8 mouse cellular contexts compared by ENCODE assay signal in genomic region chr2:178264389-178264788, GRCm38 (mm10).
DNase-seq lines count a peak whose midpoint lies in the region; ATAC-seq lines count a peak whose summit lies in the region.

No protein-coding gene starts in this region.

- peak; percentile 77 for DNase-seq in adrenal gland, adult 2 months
- DNase-seq in cerebellum, postnatal 4 days (ENCODE audit: low spot score in 2 of 2) = peak; percentile 92 to 94
- peak; percentile 31 to 36 for DNase-seq in gastrocnemius, adult 8-10 months (ENCODE audit: low spot score in 2 of 2)
- DNase-seq in layer of hippocampus, postnatal 25 days (ENCODE audit: extremely low spot score in 1 of 2, low spot score in 1 of 2) = peak; percentile 94 to 99
- DNase-seq in lung, postnatal 10 days = peak; percentile 77
- peak; percentile 91 for DNase-seq in right cerebral cortex, adult 18-20 months
- peak; percentile 46 for DNase-seq in yolk sac, embryonic 10.5 days (ENCODE audit: low spot score)

- H3K27ac ChIP-seq in hindbrain, embryonic 16.5 days (ENCODE audit: low read depth, low read length) = no peak overlapping the region

- ATAC-seq in hindbrain, embryonic 16.5 days = peak; percentile 82

- H3K4me1 ChIP-seq in hindbrain, embryonic 16.5 days (ENCODE audit: control insufficient read depth, insufficient read depth, low read depth, low read length) = peaks cover 5% of the 10 kb centered on the region

- WGBS in hindbrain, embryonic 16.5 days = 9% methylated on average over 8 of the region's 8 CpGs

- no peak overlapping the region for H3K4me3 ChIP-seq in hindbrain, embryonic 16.5 days (ENCODE audit: low read length)

- H3K27me3 ChIP-seq in hindbrain, embryonic 16.5 days (replicated peaks; ENCODE audit: control insufficient read depth, insufficient read depth, low read length) = no peaks in the 10 kb centered on the region

- H3K9ac ChIP-seq in hindbrain, embryonic 16.5 days (ENCODE audit: low read depth, low read length) = no peak overlapping the region

- no peaks in the 10 kb centered on the region for H3K36me3 ChIP-seq in hindbrain, embryonic 16.5 days (ENCODE audit: control insufficient read depth, insufficient read depth, low read length)

- H3K9me3 ChIP-seq in hindbrain, embryonic 16.5 days (ENCODE audit: control insufficient read depth, low read length) = no peaks in the 10 kb centered on the region

- no peak overlapping the region for H3K4me2 ChIP-seq in hindbrain, embryonic 16.5 days (ENCODE audit: low read length)

Comparison
In these comparisons a context has a peak if more than half of its experiments do, and no peak if none do; other contexts are left out.
1. DNase-seq: peak in every context shown above with its lines; median percentile 96 in layer of hippocampus, postnatal 25 days; 93 in cerebellum, postnatal 4 days; 91 in right cerebral cortex, adult 18-20 months; 77 in adrenal gland, adult 2 months; 77 in lung, postnatal 10 days; 46 in yolk sac, embryonic 10.5 days; 34 in gastrocnemius, adult 8-10 months.